Mouse (Mus musculus): ENCODE measurements around the gene Tspan5.

GRCm38 (mm10) chr3:138807795-138808194, 65.8 kb downstream of the Tspan5 start:
- TF ChIP-seq POLR2A (IDR thresholded peaks at IDR 0.05; ENCODE audit: low read depth, low read length) (no peak), CTCF (IDR thresholded peaks at IDR 0.05; ENCODE audit: borderline replicate concordance, insufficient read depth, low read length) (no peak)
